Mouse (Mus musculus) heart, adult 2 months (tissue): ENCODE data around the gene C1ra.

Experiments
- CTCF ChIP-seq: fragments of 200-600 bp; IDR thresholded peaks from 2 replicates; pipeline ENCODE4 v1.8.1; 2022; ENCODE audit warnings: antibody characterized with exemption, mild to moderate bottlenecking, moderate library complexity
- POLR2A ChIP-seq: fragments of 200-500 bp; IDR thresholded peaks from 2 replicates; pipeline ENCODE4 v1.6.1; 2011; ENCODE audit warnings: mild to moderate bottlenecking, low read depth, low read length, control low read depth; ENCODE audit not compliant: insufficient read depth

GRCm38 (mm10) chr6:124474621-124475020 lies 37.6 kb upstream of the C1ra start:
- no peak for TF ChIP-seq CTCF
- no peak for TF ChIP-seq POLR2A
